Mouse (Mus musculus) heart, postnatal 0 days (tissue): ENCODE results near the gene Mia2. TPM values are rescaled to one million over a fixed set of nuclear protein-coding genes. Genes with fewer than 3 reads are reported as not detected.

Experiments used
- ATAC-seq: fragments of 200-750 bp; cut with Nextera tagmentation; 2 replicates; pipeline ENCODE4 v1.8.0; 2017; ENCODE audit warnings: low read depth, moderate number of reproducible peaks, moderate library complexity; ENCODE audit not compliant: insufficient read depth
- DNase-seq: peaks from one replicate; pipeline ENCODE4 v3.0.0-alpha.2; 2016; ENCODE audit warnings: low spot score
- H3K27ac ChIP-seq: fragments of 300-500 bp; sonication (generic); 2 replicates; pipeline ENCODE4 v1.5.1; 2014; ENCODE audit warnings: low read depth, mild to moderate bottlenecking
- H3K27me3 ChIP-seq: fragments of 300-500 bp; sonication (generic); 2 replicates; pipeline ENCODE4 v1.6.1; 2014; ENCODE audit warnings: low read length, mixed read lengths; ENCODE audit not compliant: control insufficient read depth, insufficient read depth
- H3K36me3 ChIP-seq: fragments of 300-500 bp; sonication (generic); replicated peaks from 2 replicates; pipeline ENCODE4 v1.6.1; 2014; ENCODE audit warnings: low read length, mixed read lengths; ENCODE audit not compliant: control insufficient read depth, insufficient read depth
- H3K4me1 ChIP-seq: fragments of 300-500 bp; sonication (generic); 2 replicates; pipeline ENCODE4 v1.6.1; 2014; ENCODE audit warnings: antibody characterized with exemption; ENCODE audit not compliant: control insufficient read depth, insufficient read depth
- H3K4me2 ChIP-seq: fragments of 300-500 bp; sonication (generic); 2 replicates; pipeline ENCODE4 v1.6.1; 2014; ENCODE audit warnings: low read depth, mild to moderate bottlenecking, low read length, moderate library complexity
- H3K4me3 ChIP-seq: fragments of 300-500 bp; sonication (generic); 2 replicates; pipeline ENCODE4 v1.5.1; 2014; ENCODE audit warnings: low read depth, low read length
- H3K9ac ChIP-seq: fragments of 300-500 bp; sonication (generic); replicated peaks from 2 replicates; pipeline ENCODE4 v1.6.1; 2014; ENCODE audit warnings: low read depth, low read length, mixed read lengths
- H3K9me3 ChIP-seq: fragments of 300-500 bp; sonication (generic); replicated peaks from 2 replicates; pipeline ENCODE4 v1.6.1; 2016; ENCODE audit warnings: low read length; ENCODE audit not compliant: control insufficient read depth
- CTCF ChIP-seq: IDR thresholded peaks from 2 replicates; pipeline ENCODE4 v1.5.1; 2016; ENCODE audit warnings: antibody characterized with exemption, control low read depth, low read depth
- EP300 ChIP-seq: IDR thresholded peaks from 2 replicates; pipeline ENCODE4 v1.6.1; 2016; ENCODE audit warnings: antibody characterized with exemption, low read depth
- WGBS: fragments of 180-500 bp; shearing (Covaris S2); extraction: QIAGEN DNeasy Blood & Tissue Kit; methylation state at CpG from one replicate; pipeline ENCODE4 v1.1.7; 2014; 5-methylcytosine and 5-hydroxymethylcytosine counted together
- polyA plus RNA-seq: library from polyadenylated mRNA; unstranded; fragments of >200 nt; fragmentation: Nextera tagmentation; extraction: Ambion mirVana; gene quantifications from 2 replicates; pipeline ENCODE4 v1.2.1, GENCODE M21; 2015
- total RNA-seq: library from RNA; depleted of rRNA; stranded (reverse); fragments of >200 nt; gene quantifications from 2 replicates; pipeline ENCODE4 v1.2.3, GENCODE M21; 2014; ENCODE audit warnings: low replicate concordance

The Mia2 gene
- total and polyA plus RNA-seq, 2 experiments from 2014 or later: 25.4 to 43.8 TPM

- no peaks in the 10 kb centered on the region for H3K9me3 ChIP-seq
- no peak overlapping the region for H3K4me2 ChIP-seq
- H3K4me1 ChIP-seq: no peaks in the 10 kb centered on the region
- no peaks in the 10 kb centered on the region for H3K27me3 ChIP-seq
- DNase-seq: no peak
- no peaks in the 10 kb centered on the region for H3K36me3 ChIP-seq
- no peak overlapping the region for H3K9ac ChIP-seq
- WGBS: 86% methylated on average over 2 of the region's 2 CpGs
- H3K4me3 ChIP-seq: no peak overlapping the region
- TF ChIP-seq EP300: no peak
- no peak for ATAC-seq
- H3K27ac ChIP-seq: no peak overlapping the region
Measured at GRCm38 (mm10) chr12:59125426-59125825, 29.8 kb downstream of the Mia2 start.

- no peak for ATAC-seq
- TF ChIP-seq CTCF (no peak), EP300 (no peak)
- no peak overlapping the region for H3K9ac ChIP-seq
- H3K9me3 ChIP-seq: no peaks in the 10 kb centered on the region
- no peak overlapping the region for H3K27ac ChIP-seq
- H3K27me3 ChIP-seq: no peaks in the 10 kb centered on the region
- 66% methylated on average over 10 of the region's 10 CpGs for WGBS
- no peak overlapping the region for H3K4me3 ChIP-seq
- peak overlapping the region; percentile 82; the same call in 1 of the 2 replicates for H3K4me2 ChIP-seq
- DNase-seq: no peak
- H3K36me3 ChIP-seq: no peaks in the 10 kb centered on the region
- H3K4me1 ChIP-seq: peaks cover 13% of the 10 kb centered on the region
Measured at GRCm38 (mm10) chr12:59128501-59128900, 32.9 kb downstream of the Mia2 start.

DNA sequence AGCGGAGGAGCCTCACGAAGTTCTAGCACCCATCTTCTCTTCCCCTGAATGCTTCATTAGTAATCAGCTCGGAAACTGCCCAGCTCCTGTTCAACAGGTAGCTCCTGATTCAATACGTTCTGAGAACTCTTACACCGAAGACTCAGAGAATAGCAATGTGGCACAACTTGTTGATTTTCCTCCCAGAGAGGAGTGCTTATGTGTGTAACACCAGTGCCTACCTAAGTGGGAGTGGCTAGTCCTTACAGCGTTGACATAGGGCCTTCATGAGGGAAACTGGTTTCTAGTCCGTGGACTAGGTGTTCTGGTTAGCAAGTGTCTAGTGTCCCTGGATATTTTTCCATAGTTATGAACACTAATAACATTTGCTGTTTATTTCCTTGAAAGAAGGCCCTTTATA, 33.4 kb downstream of the Mia2 start:
- peaks cover 13% of the 10 kb centered on the region for H3K4me1 ChIP-seq
- H3K27me3 ChIP-seq: no peaks in the 10 kb centered on the region
- peak overlapping the region; percentile 82 for H3K4me2 ChIP-seq
- DNase-seq: peak; percentile 70
- H3K36me3 ChIP-seq: no peaks in the 10 kb centered on the region
- WGBS: 30% methylated on average over 7 of the region's 7 CpGs
- H3K27ac ChIP-seq: no peak overlapping the region
- no peaks in the 10 kb centered on the region for H3K9me3 ChIP-seq
- 0 out of 2 replicates have a peak, but pooled peaks have one; percentile 37 for ATAC-seq
- H3K9ac ChIP-seq: no peak overlapping the region
- H3K4me3 ChIP-seq: peak overlapping the region; percentile 81
- no peak for TF ChIP-seq CTCF
- TF ChIP-seq EP300: no peak

- peak overlapping the region; percentile 82 for H3K4me2 ChIP-seq
- H3K9ac ChIP-seq: peak overlapping the region; percentile 89
- no peaks in the 10 kb centered on the region for H3K9me3 ChIP-seq
- 4% methylated on average over 6 of the region's 6 CpGs for WGBS
- H3K27ac ChIP-seq: peak overlapping the region; percentile 94
- no peaks in the 10 kb centered on the region for H3K36me3 ChIP-seq
- ATAC-seq (peak; percentile 32; the same call in 1 of the 2 replicates), DNase-seq (peak; percentile 83)
- H3K4me1 ChIP-seq: peaks cover 13% of the 10 kb centered on the region
- TF ChIP-seq EP300 (no peak), CTCF (peak; percentile 37)
- H3K4me3 ChIP-seq: peak overlapping the region; percentile 81
- H3K27me3 ChIP-seq: no peaks in the 10 kb centered on the region
Measured at GRCm38 (mm10) chr12:59129592-59129991, 34.0 kb downstream of the Mia2 start.

DNA sequence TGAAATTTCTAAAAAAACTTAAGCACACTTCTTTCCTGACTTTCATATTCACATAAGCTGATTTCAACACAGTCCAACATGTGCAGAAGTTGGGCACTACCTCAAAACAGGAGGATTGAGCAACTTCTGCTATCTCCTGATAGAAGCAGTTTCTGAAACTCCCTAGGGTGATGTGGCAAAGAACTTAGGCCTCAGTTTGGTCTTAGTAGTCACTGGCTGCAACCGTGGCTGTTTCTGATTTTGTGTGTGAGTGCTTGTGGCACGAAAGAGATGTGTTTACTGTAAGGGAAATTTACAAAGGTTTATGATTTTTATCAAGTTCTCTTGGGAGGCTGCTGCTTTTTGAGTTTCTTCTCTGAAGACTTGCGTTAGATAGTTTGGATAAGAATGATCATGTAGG, 34.6 kb downstream of the Mia2 start:
- peak; percentile 34 for DNase-seq
- H3K4me3 ChIP-seq: peak overlapping the region; percentile 81
- H3K4me1 ChIP-seq: peaks cover 13% of the 10 kb centered on the region
- peak overlapping the region; percentile 89 for H3K9ac ChIP-seq
- WGBS: 3% methylated on average over 3 of the region's 3 CpGs
- H3K27me3 ChIP-seq: no peaks in the 10 kb centered on the region
- H3K36me3 ChIP-seq: no peaks in the 10 kb centered on the region
- peak overlapping the region; percentile 82 for H3K4me2 ChIP-seq
- H3K9me3 ChIP-seq: no peaks in the 10 kb centered on the region
- TF ChIP-seq EP300: no peak
- no peak for TF ChIP-seq CTCF
- ATAC-seq: no peak
- peak overlapping the region; percentile 94 for H3K27ac ChIP-seq
